Mouse (Mus musculus): ENCODE measurements around the gene Olfr1555-ps1. TPM values are rescaled to one million over a fixed set of nuclear protein-coding genes. Genes with fewer than 3 reads are reported as not detected.

The Olfr1555-ps1 gene
- not detected in 2 replicates for polyA plus RNA-seq (2012; ENCODE audit: low replicate concordance)

GRCm38 (mm10) chr19:12170062-12170599, at the start of gene Olfr1555-ps1:
TSS of gene Olfr1555-ps1 (minus strand) at chr19:12170112.

GRCm38 (mm10) chr19:12200334-12200733, 30.4 kb upstream of the Olfr1555-ps1 start, which contains the start of gene Olfr1431:
TSS of gene Olfr1431 (plus strand) at chr19:12200634.

GRCm38 (mm10) chr19:12123103-12123502, 46.8 kb downstream of the Olfr1555-ps1 start, which contains the start of gene Olfr76:
TSS of gene Olfr76 (minus strand) at chr19:12123203.

GRCm38 (mm10) chr19:12115797-12116196, 54.1 kb downstream of the Olfr1555-ps1 start, which contains the start of gene Olfr1428:
TSS of gene Olfr1428 (minus strand) at chr19:12115897.

Other genes starting within 250 kb of the Olfr1555-ps1 start
- 7.2 and 10.9 TPM in 2 replicates for gene Osbp, start 204.2 kb downstream of the Olfr1555-ps1 start, polyA plus RNA-seq (2012; ENCODE audit: low replicate concordance)
- 0.02 TPM in 1 of 2 replicates, not detected in the other for gene Olfr1423, start 128.8 kb downstream of the Olfr1555-ps1 start, polyA plus RNA-seq (2012; ENCODE audit: low replicate concordance)
- gene Olfr1424, start 107.4 kb downstream of the Olfr1555-ps1 start, polyA plus RNA-seq (2012; ENCODE audit: low replicate concordance): not detected in 2 replicates
- gene Olfr1425, start 92.4 kb downstream of the Olfr1555-ps1 start, polyA plus RNA-seq (2012; ENCODE audit: low replicate concordance): 0.20 TPM in 1 of 2 replicates, not detected in the other
- not detected in 2 replicates for gene Olfr1426, start 78.1 kb downstream of the Olfr1555-ps1 start, polyA plus RNA-seq (2012; ENCODE audit: low replicate concordance)
- gene Olfr1427, start 66.8 kb downstream of the Olfr1555-ps1 start, polyA plus RNA-seq (2012; ENCODE audit: low replicate concordance): not detected in 2 replicates
- gene Olfr1428, start 54.2 kb downstream of the Olfr1555-ps1 start, polyA plus RNA-seq (2012; ENCODE audit: low replicate concordance): not detected in 2 replicates
- gene Olfr76, start 46.9 kb downstream of the Olfr1555-ps1 start, polyA plus RNA-seq (2012; ENCODE audit: low replicate concordance): not detected in 2 replicates
- gene Olfr1431, start 30.5 kb upstream of the Olfr1555-ps1 start, polyA plus RNA-seq (2012; ENCODE audit: low replicate concordance): not detected in 2 replicates
- gene Olfr1432, start 62.5 kb upstream of the Olfr1555-ps1 start, polyA plus RNA-seq (2012; ENCODE audit: low replicate concordance): not detected in 2 replicates
- not detected in 2 replicates for gene Olfr262, start 71.5 kb upstream of the Olfr1555-ps1 start, polyA plus RNA-seq (2012; ENCODE audit: low replicate concordance)
- not detected in 2 replicates for gene Olfr235, start 90.9 kb upstream of the Olfr1555-ps1 start, polyA plus RNA-seq (2012; ENCODE audit: low replicate concordance)
- gene Olfr1434, start 109.7 kb upstream of the Olfr1555-ps1 start, polyA plus RNA-seq (2012; ENCODE audit: low replicate concordance): 0.15 TPM in 1 of 2 replicates, not detected in the other
- gene Olfr1436, start 129.0 kb upstream of the Olfr1555-ps1 start, polyA plus RNA-seq (2012; ENCODE audit: low replicate concordance): not detected in 2 replicates
- gene Olfr1437, start 155.0 kb upstream of the Olfr1555-ps1 start, polyA plus RNA-seq (2012; ENCODE audit: low replicate concordance): not detected in 2 replicates
- not detected in 2 replicates for gene Olfr1438-ps1, start 165.8 kb upstream of the Olfr1555-ps1 start, polyA plus RNA-seq (2012; ENCODE audit: low replicate concordance)
- not detected in 2 replicates for gene Olfr1440, start 217.2 kb upstream of the Olfr1555-ps1 start, polyA plus RNA-seq (2012; ENCODE audit: low replicate concordance)
- not detected in 2 replicates for gene Olfr1441, start 247.3 kb upstream of the Olfr1555-ps1 start, polyA plus RNA-seq (2012; ENCODE audit: low replicate concordance)